Mouse (Mus musculus) spleen, postnatal 0 days (tissue): ENCODE data around the gene 1700066M21Rik. TPM values are rescaled to one million over a fixed set of nuclear protein-coding genes. Genes with fewer than 3 reads are reported as not detected.

Experiments used
- polyA plus RNA-seq: library from polyadenylated mRNA; unstranded; fragments of >200 nt; fragmentation: Nextera tagmentation; extraction: Ambion mirVana; gene quantifications from 2 replicates; pipeline ENCODE4 v1.2.1, GENCODE M21; 2015

Gene 1700066M21Rik
- 5.9 and 6.4 TPM in 2 replicates for polyA plus RNA-seq

GRCm38 (mm10) chr1:57377376-57378341 lies at the start of gene 1700066M21Rik:
TSS of gene 1700066M21Rik (plus strand) at chr1:57377620.

GRCm38 (mm10) chr1:57406187-57407151 lies 29.0 kb downstream of the 1700066M21Rik start, which contains the start of the genes Maip1 and Tyw5:
TSS of gene Maip1 (plus strand) at chr1:57406328.
TSS of gene Tyw5 (minus strand) at chr1:57407101.

Other genes starting within 250 kb of the 1700066M21Rik start
- gene Maip1, start 28.7 kb downstream of the 1700066M21Rik start, polyA plus RNA-seq: 9.4 and 10.8 TPM in 2 replicates
- gene Tyw5, start 29.5 kb downstream of the 1700066M21Rik start, polyA plus RNA-seq: 14.0 and 14.7 TPM in 2 replicates